Mouse (Mus musculus): Measurements from ENCODE around the gene Tead1.

Gene Tead1

DNA sequence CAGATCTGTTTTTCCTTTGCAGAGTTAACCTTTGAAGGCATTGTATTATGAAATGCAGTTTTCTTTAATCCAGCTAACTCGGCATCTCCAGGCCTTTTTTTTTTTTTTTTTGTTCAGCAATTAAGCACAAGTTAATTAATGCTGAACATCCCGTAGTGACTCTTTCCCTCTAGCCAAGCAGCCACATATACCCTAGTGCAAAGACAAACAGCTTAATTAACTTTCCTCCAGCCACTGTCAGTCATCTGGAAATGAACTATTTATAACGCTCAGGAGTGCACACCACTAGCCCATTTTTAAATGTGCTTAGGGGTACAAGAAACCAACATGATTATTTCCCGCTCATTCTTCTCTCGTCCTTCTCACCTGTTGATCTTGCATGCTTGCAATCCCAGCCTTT lies 136.9 kb downstream of the Tead1 start:
- no peak for ATAC-seq (ENCODE audit: low TSS enrichment)

DNA sequence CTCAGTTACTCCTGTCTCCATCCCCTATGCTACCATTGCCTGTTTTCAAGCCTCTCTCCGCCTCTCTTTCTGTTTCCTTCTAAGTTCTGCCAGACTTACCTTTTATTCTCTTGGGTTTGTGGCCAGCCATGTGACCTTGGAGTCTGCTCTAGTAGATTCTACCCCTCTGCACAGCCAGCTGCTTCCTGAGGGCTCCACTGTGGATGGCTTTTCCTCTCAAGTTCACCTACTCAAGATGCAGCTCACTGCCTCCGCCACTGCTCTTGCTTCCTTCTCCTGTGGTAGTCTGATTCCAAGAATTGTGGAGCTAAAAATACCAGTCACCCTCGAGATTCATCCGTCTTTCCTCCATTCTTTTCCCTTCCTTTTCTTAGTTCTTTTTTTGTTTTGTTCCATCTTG lies 140.7 kb downstream of the Tead1 start:
- ATAC-seq (ENCODE audit: low TSS enrichment): peak; percentile 73

DNA sequence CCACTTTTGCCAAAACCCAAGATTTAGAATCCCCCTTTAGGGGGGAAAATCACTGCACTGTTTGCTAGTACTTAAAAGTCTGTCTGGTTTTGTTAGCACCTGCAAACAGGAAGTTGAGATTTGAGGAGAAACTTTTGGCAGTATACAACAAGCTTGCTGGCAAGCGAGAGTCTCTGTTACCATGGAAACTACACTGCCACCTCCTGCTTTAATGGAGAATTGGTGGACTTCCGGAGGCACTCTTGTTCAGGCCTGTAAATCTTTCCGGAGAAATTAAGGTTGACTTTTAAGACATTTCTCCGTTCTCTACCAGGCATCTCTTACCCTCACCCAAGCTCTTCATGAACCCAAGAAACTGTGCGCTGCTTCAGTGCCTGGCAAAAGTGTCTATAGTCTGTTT lies 143.8 kb downstream of the Tead1 start:
- no peak for ATAC-seq (ENCODE audit: low TSS enrichment)

DNA sequence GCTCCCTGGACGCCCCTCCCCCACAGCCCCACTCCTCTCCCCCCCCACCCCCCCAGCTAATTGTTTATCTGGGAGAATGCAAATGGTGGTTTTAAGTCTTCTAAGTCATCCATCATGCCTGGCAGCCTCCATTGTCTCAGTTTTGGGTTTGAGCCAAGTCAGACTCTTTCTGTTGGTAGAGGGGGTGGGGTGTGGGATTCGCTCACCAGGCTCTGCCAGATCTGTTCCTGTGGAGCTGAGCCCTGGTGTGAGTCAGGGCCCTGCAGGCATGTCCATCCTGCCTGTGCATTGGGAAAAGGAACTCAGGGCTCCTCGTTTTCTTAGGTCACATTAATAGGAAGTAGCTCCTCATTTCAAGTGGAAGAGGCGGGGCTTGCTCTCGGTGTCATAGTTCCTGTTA lies 144.5 kb downstream of the Tead1 start:
- no peak for ATAC-seq (ENCODE audit: low TSS enrichment)

DNA sequence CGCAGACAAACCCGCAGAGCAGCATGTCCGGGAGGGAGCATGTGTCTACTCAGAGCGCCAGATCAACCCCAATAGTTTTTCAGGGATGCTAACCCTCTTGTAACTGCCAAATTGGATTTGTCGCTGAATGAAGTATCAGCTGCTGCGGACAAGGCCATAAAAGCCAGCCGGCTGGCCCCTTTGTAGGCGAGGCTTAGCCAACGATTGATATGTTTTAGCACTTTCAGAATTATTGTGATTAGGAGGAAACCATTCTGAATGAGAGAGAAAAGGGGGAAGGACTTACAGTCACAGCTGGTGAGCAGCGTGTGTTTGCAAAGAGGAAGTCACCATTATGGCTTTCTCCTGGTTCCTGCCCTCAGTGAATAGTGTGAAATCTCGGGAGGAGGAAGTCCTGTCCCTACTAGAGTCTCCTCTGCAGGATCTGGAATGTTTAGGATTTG lies 146.2 kb downstream of the Tead1 start:
- ATAC-seq (ENCODE audit: low TSS enrichment): no peak

DNA sequence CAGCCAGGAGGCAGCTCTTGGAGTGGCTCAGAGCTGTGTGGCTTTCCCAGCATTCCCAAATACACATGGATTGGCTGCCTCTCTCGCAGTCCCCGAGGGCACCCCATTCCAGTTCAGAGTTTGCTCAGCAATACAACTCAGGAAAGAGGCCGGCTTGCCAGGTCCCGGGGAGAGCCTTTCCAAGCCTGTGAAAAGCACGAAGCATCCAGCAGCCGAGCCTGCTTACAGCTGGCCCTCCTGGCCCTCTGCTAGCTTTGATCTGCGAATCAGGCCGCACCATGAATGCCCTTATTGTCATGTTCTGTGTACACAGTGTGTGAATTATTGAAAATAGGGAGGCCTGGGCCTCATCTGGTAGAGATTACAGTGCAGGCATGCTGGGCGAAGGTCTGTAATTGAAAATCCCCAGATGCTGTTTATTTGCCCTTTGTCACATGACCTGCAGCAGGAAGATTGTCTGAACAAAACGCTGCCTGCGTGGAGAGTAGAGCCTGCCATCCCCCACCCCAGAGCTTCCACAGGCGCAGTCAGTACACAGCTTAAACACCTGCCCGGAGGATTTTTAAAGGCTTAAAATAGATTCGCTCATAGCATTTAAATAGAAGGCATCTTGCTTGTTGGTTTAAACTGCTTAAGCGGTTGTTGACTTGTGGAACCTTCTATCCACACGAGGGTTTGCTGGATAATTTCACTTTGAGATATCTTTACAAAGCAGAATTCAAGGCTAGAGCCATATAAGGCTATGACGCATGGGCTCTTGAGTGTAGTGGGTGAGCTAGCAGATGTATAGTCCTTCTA lies 147.2 kb downstream of the Tead1 start:
- ATAC-seq (ENCODE audit: low TSS enrichment): peak; percentile 82

DNA sequence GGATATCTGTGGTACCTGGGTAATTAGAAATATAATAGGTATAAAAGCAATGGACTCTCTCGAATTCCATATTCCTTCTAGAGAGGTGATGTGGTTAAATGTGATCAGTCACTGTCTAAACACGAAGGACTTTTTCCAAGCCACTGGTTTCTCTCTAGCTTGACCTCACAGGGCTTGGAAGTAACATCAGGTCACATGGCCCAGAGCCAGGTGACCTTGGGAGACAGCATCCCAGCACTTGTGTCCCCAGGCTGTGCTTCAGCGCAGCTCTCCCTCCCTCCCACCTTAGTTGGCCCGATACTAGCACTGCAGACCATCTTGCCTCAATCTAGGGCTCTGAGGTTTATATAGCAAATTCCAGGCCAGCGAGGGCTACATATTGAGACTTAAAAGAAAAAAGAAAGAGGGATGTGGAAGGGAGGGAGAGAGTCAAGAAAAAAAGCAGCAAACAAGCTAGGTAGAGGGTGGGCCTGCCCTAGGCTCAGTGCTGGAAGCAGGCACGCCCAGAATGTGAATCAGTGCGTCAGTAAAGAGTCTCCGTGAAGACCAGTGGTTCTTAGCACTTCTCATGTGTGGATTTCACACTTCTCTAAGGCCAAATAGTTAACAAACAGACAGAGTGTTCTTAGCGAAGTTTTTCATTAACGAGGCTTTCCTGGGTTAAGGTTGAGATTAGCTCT lies 149.0 kb downstream of the Tead1 start:
- ATAC-seq (ENCODE audit: low TSS enrichment): no peak

DNA sequence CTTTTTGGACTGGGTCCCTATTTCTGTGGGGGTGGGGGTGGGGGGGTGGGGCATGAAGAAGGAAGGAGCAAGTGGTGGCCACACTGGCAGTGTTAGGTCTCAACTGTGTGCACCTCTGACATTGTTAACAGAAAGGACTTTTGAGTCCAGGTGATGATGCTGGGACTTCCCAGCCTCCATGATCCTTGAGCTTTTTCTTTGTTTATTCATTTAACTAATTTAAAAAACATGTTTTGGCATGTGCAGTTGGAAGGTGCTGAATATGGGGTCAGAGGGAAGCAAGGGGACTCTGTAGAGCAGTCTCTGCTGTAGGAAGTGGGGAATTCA lies 149.5 kb downstream of the Tead1 start:
- ATAC-seq (ENCODE audit: low TSS enrichment): no peak

DNA sequence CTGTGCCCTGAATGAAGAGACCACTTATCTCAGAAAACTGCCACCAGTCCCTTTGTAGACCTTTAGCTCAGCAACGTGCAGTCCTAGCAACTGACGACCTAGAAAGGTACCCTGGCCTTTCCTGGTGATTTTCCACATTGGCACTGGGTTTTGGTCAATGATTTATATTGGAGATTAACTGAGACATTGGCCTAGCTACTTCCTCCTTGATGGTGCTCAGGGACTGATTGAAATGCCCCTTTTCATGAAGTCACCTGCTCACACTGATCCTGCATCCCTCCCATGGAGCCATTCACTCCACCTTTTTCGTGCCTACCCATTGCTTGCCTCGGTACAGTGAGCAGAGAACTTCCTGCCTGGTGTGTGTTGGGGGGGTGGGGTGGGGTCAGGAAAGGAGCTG lies 151.8 kb downstream of the Tead1 start:
- ATAC-seq (ENCODE audit: low TSS enrichment): no peak

DNA sequence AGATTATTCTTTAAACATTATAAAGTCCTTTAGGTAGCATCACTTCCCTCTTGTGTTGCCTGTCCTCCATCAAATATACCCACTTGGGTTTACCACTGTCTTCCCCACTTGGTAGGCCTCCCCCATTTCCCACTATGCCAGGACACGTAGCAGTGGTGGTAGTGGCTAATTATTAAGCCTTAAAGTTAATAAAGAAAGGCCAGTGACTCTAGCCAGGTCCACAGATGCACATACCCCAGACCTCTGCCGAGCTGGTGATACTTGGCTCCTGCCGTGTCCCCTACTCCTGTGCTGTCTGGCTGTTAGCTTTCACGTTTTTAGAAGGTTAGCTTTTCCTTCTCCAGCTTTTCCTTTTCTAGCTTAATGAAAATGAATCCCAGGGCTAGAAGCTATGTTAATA lies 152.3 kb downstream of the Tead1 start:
- no peak for ATAC-seq (ENCODE audit: low TSS enrichment)

DNA sequence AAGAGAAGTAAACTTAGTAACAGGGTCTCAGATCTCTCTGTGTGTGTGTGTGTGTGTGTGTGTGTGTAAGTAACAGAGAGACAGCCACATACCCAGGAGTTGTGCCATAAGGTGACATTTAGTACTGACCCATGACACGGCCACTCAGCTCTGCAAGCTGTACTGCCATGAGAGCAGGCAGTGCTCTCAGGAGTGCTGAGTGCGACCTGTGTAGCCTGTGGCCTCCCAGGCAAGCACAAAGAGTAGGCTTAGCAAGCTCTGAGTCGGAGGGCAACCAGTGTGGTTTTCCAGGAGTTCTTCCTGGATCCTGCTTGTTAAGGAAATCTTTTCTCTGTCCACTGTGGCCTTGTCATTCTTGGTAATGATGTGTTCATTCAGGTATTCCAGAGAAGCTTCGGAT lies 154.0 kb downstream of the Tead1 start:
- ATAC-seq (ENCODE audit: low TSS enrichment): no peak

DNA sequence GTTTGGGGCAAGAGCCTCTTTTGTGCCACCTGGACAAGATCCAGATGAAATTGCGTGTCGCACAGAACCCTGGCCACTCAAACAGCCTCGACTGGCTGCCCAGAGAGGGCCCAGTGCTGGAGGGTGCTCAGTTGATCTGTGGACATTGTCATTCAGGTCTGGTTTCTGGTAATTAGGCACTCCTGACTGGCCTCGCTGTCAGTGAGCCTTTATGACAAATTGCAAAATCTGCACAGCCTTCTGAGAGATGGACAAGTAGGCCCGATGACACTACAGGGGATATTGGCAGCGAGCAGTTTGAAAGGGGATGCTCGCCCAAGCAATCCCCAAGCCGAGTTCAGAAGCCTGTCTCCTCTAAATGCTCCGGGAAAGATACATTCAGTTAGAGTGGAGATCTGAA lies 157.0 kb downstream of the Tead1 start:
- no peak for ATAC-seq (ENCODE audit: low TSS enrichment)

DNA sequence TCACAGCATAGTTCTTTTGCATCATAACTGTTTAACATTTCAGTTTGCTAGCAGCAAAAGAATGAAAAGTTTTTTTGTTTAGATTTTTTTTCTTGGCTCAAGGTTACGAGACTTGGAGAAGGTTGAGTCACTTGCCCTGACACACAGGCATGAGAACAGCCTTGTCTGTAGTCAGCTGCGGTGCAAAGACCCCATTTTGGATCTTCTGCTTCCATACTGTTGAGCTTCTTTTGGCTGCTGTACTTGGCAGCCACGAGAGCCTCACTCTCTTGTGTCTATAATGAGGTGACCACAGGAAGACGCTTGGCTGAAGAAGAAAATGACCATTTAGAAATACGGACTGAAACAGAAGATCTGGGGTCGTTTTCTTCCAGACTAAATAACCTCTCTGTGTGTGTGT lies 159.0 kb downstream of the Tead1 start:
- no peak for ATAC-seq (ENCODE audit: low TSS enrichment)

DNA sequence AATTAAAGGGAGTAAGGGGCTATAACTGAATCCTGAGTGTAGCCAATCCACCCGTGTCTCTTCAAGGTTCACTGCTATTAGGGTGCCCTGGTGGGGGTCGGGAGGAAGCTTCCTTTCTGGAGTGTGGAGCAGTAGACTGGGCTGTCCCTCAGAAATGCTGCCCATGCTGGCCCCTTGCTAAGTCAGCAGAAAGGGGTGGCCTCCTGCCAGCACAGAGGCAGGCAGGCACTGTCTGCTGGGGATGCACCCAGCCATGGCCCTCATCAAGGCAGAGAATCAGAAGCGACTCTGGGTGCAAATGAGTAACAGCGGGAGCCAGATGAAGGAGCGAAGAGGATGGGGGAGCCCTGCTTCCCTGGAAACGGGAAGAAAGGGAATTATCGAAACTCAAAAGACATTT lies 161.2 kb downstream of the Tead1 start:
- ATAC-seq (ENCODE audit: low TSS enrichment): no peak

DNA sequence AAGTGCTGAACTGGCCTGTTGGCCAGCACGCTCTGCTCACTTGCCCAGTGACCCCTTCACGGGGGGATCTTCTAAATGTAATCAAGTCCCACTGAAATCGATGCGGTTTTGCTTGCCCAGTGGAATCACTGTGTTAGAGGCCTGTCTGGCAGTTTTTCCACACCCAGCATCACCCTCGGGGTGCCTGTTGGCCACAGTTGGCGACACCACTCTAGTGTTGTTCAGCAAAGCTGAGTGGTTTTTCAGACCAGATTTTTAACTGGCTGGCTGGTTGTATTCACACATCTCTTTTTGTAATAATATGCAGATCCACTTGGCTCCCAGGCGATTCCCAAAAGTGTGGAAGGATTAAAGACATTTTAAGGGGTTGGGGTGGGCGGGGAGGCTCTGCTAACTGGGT lies 161.8 kb downstream of the Tead1 start:
- ATAC-seq (ENCODE audit: low TSS enrichment): peak; percentile 73

DNA sequence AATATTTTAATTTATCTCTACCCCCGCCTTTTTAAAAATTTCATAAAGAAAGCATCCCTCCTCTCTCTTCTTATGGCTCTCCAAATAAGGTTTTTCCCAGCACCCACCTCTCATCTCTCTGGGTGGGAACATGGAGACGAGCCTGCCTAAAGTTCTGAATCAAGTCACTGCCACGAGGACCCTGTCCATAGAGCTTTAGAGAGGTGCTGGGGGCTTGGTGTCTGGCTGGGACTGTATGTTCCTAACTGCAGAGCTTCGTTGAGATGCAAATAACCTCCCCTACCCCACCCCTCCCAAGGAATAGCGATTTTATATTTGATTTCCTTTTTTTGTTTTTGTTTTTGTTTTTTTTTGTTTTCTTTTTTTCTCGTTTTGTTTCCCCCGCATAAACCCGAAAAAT lies 162.4 kb downstream of the Tead1 start:
- no peak for ATAC-seq (ENCODE audit: low TSS enrichment)

DNA sequence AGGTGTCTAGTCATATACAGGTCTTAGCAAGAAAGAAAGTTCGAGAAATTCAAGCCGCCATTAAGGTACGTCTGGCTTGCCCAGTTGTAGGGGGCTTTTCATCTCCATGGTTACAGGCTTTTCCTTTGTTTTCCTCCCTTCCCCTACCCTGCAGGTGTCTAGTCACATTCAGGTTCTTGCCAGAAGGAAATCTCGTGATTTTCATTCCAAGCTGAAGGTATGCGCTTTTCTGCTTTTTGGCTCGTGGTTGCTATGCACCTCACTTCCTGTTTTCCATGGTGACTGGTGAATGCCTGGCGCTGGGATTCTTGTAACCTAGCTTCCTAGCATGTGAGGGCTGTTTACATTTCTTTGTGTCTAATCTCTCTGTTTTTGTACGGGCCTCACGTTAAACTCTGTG lies 162.8 kb downstream of the Tead1 start:
- ATAC-seq (ENCODE audit: low TSS enrichment): peak; percentile 35; the same call in 1 of the 2 replicates

DNA sequence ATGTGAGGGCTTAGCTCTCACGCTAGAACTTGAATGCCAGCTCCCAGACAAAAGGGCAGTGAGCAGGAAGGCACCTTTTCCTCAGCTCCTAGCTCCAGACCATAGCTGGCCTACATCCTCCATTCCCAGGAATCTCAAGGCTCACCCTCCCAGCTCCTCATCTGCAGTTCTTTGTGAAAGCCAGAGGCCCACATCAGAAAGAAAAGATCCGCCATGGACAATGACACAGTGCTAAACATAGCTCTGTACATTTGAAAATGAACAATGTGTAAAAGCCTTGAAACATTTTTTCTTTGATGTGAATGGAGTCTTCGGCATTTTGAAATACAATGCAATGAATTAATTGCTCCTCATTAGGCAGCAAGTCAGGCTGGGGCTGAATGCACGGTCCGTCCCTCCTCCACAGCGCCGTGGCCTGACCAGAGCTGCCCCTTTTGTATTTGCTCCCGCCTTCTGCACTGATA lies 172.2 kb downstream of the Tead1 start:
- ATAC-seq (ENCODE audit: low TSS enrichment): no peak

DNA sequence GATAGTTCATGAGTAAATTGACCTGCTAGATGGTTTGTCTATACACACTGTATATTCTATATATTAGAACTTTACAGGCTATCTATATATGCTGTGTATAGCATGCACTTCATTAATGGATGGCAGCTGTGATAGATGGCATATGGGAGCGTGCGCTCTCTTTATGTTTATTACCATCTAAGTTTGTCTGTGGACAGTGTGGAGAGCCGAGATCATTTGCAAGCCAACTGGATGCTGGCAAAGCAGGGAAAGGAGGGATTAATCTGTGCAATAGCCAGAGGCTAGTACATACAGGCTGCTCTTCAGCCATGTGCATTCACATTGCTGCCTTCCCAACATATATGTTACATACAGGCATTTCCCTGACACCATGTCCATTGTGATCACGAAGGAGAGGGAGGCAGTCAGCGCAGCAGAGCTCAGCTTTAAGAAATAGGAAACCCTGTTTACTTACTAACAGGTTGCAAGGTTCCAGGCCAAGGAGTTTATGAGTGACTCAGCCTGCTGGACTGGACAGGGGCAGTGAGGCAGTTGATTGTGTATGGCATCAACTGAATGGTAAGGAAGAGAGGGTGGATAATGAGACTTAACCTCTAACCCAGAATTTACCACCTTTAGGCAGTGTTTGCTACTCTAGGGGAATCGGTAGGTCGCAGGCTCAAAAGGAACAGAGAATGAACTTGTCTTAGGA lies 173.2 kb downstream of the Tead1 start:
- ATAC-seq (ENCODE audit: low TSS enrichment): no peak

DNA sequence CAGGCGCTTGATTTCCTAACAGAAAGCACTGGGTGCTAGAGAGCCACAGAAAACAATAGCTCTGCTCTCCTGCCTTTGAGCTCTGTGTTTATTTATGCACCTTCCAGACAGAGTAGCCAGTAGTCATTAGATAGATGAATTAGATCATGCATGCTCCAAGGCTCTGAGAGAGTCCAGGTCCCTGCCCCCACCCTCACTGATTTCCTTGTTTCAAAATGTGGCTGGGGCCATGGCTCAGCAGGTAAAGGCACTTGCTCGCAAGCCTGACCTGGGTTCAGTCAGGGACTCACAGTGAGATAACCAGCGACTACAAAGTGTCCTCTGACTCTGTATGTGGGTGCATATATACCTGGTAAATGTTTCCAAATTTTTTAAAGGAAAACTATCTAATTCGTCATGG lies 174.7 kb downstream of the Tead1 start:
- ATAC-seq (ENCODE audit: low TSS enrichment): no peak

DNA sequence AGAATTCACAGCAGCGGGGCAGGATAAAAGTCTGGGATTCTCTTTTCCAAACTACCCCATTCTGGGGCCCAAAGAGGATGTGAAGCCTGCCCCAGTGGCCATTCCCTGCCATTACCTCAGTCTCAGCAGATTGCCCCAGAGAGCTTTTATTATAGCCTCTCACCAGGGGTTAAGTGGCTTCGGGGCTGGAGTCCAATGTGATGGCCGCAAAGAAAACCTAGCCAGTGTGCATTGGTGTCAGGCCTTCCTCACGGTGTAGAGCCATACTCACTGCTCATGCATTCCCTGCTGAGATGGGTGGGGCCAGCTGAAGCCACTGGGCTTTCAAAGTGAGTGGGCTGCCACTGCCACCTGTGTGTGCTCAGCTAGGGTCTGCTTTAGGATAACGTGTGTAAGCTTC lies 175.4 kb downstream of the Tead1 start:
- ATAC-seq (ENCODE audit: low TSS enrichment): no peak

DNA sequence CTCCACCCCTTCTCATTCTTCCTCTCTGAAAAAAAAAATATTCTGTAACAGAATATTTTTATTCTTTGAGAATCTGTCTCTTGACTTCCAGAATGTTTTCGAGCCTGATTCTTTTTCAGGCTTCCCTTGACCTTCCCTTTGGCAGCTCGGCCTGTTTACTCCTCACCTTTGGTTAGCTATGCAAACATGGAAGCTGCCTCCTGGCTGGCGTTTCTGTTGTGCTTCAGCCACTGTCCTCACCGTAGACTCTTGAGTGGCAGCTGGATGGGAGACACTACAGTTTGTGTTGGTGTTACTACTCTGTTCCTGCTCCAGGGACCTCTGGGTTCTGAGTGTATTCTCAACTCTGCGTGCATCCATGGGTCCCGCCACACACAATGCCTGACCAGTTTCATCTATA lies 176.3 kb downstream of the Tead1 start:
- ATAC-seq (ENCODE audit: low TSS enrichment): no peak

DNA sequence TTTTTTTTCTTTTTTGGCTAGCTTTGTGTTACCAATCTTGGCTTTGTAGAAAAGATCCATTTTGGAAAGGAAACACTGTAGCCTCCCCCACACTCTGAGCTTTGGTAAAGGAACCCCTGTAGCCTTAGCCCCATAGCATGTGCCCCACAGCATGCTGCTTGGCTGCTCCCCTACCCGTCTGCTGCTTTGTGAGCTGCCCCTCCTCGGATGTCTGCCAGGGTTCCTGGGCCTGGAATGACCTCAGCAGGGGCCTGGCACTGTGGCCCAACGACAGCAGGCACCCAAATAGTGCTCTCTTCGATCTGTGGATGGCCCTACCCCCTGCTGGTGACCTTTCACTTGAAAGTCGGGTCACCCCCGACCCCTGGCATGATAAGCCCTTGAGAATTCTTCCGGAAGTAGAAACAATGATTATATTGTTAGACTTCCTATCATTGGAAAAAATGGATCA lies 177.0 kb downstream of the Tead1 start:
- peak; percentile 84 for ATAC-seq (ENCODE audit: low TSS enrichment)
